Mouse (Mus musculus): ENCODE data around the gene Adamts14. TPM values are rescaled to one million over a fixed set of nuclear protein-coding genes. Genes with fewer than 3 reads are reported as not detected.
A peak's percentile ranks its signal among the peaks of the same experiment; 100 is the strongest.

The Adamts14 gene
- total RNA-seq, 4 experiments from 2014 or later = 0.69 to 1.3 (median 0.96) TPM

GRCm38 (mm10) chr10:61179927-61180326 is 93.3 kb downstream of the Adamts14 start:
- no peak for DNase-seq (ENCODE audit: low spot score)

- no peak for DNase-seq (ENCODE audit: low spot score)
Measured at GRCm38 (mm10) chr10:61178687-61179086, 94.6 kb downstream of the Adamts14 start.

GRCm38 (mm10) chr10:61177751-61178150 is 95.5 kb downstream of the Adamts14 start:
- no peak for DNase-seq (ENCODE audit: low spot score)

- DNase-seq (ENCODE audit: low spot score) = no peak
Measured at GRCm38 (mm10) chr10:61176221-61176790, 96.9 kb downstream of the Adamts14 start.

GRCm38 (mm10) chr10:61175442-61176204 is 97.6 kb downstream of the Adamts14 start:
- DNase-seq (ENCODE audit: low spot score) = no peak

- DNase-seq (ENCODE audit: low spot score) = no peak
Measured at GRCm38 (mm10) chr10:61174711-61175441, 98.4 kb downstream of the Adamts14 start.

- DNase-seq (ENCODE audit: low spot score) = no peak
Measured at GRCm38 (mm10) chr10:61172496-61172895, 100.7 kb downstream of the Adamts14 start.

- DNase-seq (ENCODE audit: low spot score) = no peak
Measured at GRCm38 (mm10) chr10:61171654-61172053, 101.6 kb downstream of the Adamts14 start, which contains the start of gene Tbata. Tbata (plus strand) TSS chr10:61171954.

- DNase-seq (ENCODE audit: low spot score) = no peak
Measured at GRCm38 (mm10) chr10:61168393-61168792, 104.8 kb downstream of the Adamts14 start.

- DNase-seq (ENCODE audit: low spot score) = no peak
Measured at GRCm38 (mm10) chr10:61167333-61168096, 105.7 kb downstream of the Adamts14 start.

GRCm38 (mm10) chr10:61162366-61162765 is 110.9 kb downstream of the Adamts14 start:
- no peak for DNase-seq (ENCODE audit: low spot score)

- DNase-seq (ENCODE audit: low spot score) = peak; percentile 36
Measured at GRCm38 (mm10) chr10:61160671-61161070, 112.6 kb downstream of the Adamts14 start.

- no peak for DNase-seq (ENCODE audit: low spot score)
Measured at GRCm38 (mm10) chr10:61160089-61160488, 113.1 kb downstream of the Adamts14 start.

GRCm38 (mm10) chr10:61158594-61158993 is 114.6 kb downstream of the Adamts14 start:
- DNase-seq (ENCODE audit: low spot score) = no peak

- DNase-seq (ENCODE audit: low spot score) = no peak
Measured at GRCm38 (mm10) chr10:61156453-61156852, 116.8 kb downstream of the Adamts14 start.

- DNase-seq (ENCODE audit: low spot score) = no peak
Measured at GRCm38 (mm10) chr10:61155611-61156010, 117.6 kb downstream of the Adamts14 start.

- no peak for DNase-seq (ENCODE audit: low spot score)
Measured at GRCm38 (mm10) chr10:61152131-61152530, 121.1 kb downstream of the Adamts14 start.

- no peak for DNase-seq (ENCODE audit: low spot score)
Measured at GRCm38 (mm10) chr10:61150616-61151015, 122.6 kb downstream of the Adamts14 start.

GRCm38 (mm10) chr10:61149476-61149875 is 123.8 kb downstream of the Adamts14 start:
- DNase-seq (ENCODE audit: low spot score) = no peak

- DNase-seq (ENCODE audit: low spot score) = peak; percentile 81
Measured at GRCm38 (mm10) chr10:61147157-61148040, 125.8 kb downstream of the Adamts14 start, which contains the start of gene Sgpl1. Sgpl1 (minus strand) TSS chr10:61147703.

All from heart, adult 8-10 months (tissue).